Mouse (Mus musculus) forebrain, embryonic 15.5 days (tissue): ENCODE results near the gene Olfr103. TPM values are rescaled to one million over a fixed set of nuclear protein-coding genes. Genes with fewer than 3 reads are reported as not detected.

Experiments
- ATAC-seq: fragments of 200-750 bp; cut with Nextera tagmentation; replicated peaks from 2 replicates; pipeline ENCODE4 v1.8.0; 2017; ENCODE audit warnings: mild to moderate bottlenecking, moderate TSS enrichment, moderate library complexity
- H3K27ac ChIP-seq: fragments of 300-500 bp; sonication (generic); replicated peaks from 2 replicates; pipeline ENCODE4 v1.5.1; 2015; ENCODE audit warnings: mild to moderate bottlenecking, inconsistent platforms
- H3K27me3 ChIP-seq: fragments of 300-500 bp; sonication (generic); 2 replicates; pipeline ENCODE4 v1.6.1; 2015; ENCODE audit warnings: inconsistent platforms
- H3K36me3 ChIP-seq: fragments of 300-500 bp; sonication (generic); 2 replicates; pipeline ENCODE4 v1.6.1; 2015; ENCODE audit warnings: mild to moderate bottlenecking, inconsistent platforms
- H3K4me1 ChIP-seq: fragments of 300-500 bp; sonication (generic); 2 replicates; pipeline ENCODE4 v1.6.1; 2015; ENCODE audit warnings: inconsistent platforms
- H3K4me2 ChIP-seq: fragments of 300-500 bp; sonication (generic); replicated peaks from 2 replicates; pipeline ENCODE4 v1.6.1; 2015; ENCODE audit warnings: mild to moderate bottlenecking, inconsistent platforms
- H3K4me3 ChIP-seq: fragments of 300-500 bp; sonication (generic); 2 replicates; pipeline ENCODE4 v1.5.1; 2015; ENCODE audit warnings: mild to moderate bottlenecking, inconsistent platforms
- H3K9ac ChIP-seq: fragments of 300-500 bp; sonication (generic); replicated peaks from 2 replicates; pipeline ENCODE4 v1.6.1; 2015; ENCODE audit warnings: mild to moderate bottlenecking, inconsistent platforms
- H3K9me3 ChIP-seq: fragments of 300-500 bp; sonication (generic); 2 replicates; pipeline ENCODE4 v1.6.1; 2016; ENCODE audit warnings: inconsistent platforms
- WGBS: fragments of 180-500 bp; shearing (Covaris S2); methylation state at CpG from one replicate; pipeline ENCODE4 v1.1.7; 2015; ENCODE audit warnings: mixed read lengths; 5-methylcytosine and 5-hydroxymethylcytosine counted together
- polyA plus RNA-seq: library from polyadenylated mRNA; unstranded; fragments of >200 nt; fragmentation: Nextera tagmentation; extraction: Ambion mirVana; gene quantifications from 2 replicates; pipeline ENCODE4 v1.2.1, GENCODE M21; 2015

Gene Olfr103
- not detected in 2 replicates for polyA plus RNA-seq

GRCm38 (mm10) chr17:37339598-37339997 lies at the start of gene Olfr103:
Olfr103 (minus strand) TSS chr17:37339698.
- Histone ChIP-seq H3K36me3 (no peaks in the 10 kb centered on the region), H3K27ac (no peak within 1 kb of the TSS), H3K4me1 (no peaks in the 10 kb centered on the region), H3K9ac (no peak within 1 kb of the TSS), H3K27me3 (no peaks in the 10 kb centered on the region), H3K4me3 (no peak within 1 kb of the TSS), H3K4me2 (no peak within 1 kb of the TSS), H3K9me3 (no peaks in the 10 kb centered on the region)
- ATAC-seq: no peak
- 91% methylated on average over 2 of the region's 2 CpGs for WGBS

DNA sequence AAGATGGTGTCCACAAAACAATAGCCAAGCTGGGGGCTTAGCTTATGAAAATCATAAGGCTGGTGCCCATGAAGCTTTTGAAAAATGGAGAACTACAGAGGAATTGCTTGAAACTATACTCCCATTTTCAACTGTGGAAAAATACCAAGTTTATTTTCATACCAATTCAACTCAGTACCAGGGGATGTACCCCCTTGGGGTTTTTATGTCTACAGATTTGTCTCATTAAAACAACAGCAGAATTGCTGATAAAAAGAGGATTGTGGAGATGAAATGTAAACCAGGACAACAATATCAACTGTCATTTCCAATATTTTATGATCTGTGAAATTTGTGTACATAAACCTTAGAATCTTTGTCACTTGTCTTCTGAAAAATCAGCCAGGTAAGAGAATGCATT lies 39.2 kb upstream of the Olfr103 start, which contains the start of gene Olfr105-ps:
Olfr105-ps (plus strand) TSS at position 301 of the 400 bp plus-strand sequence.
- no peak within 1 kb of the TSS for H3K27ac ChIP-seq
- H3K4me1 ChIP-seq: no peaks in the 10 kb centered on the region
- ATAC-seq: no peak
- no peaks in the 10 kb centered on the region for H3K36me3 ChIP-seq
- H3K4me2 ChIP-seq: no peak within 1 kb of the TSS
- H3K4me3 ChIP-seq: no peak within 1 kb of the TSS
- H3K27me3 ChIP-seq: no peaks in the 10 kb centered on the region
- H3K9me3 ChIP-seq: no peaks in the 10 kb centered on the region
- H3K9ac ChIP-seq: no peak within 1 kb of the TSS

- no peaks in the 10 kb centered on the region for H3K4me1 ChIP-seq
- no peak within 1 kb of the TSS for H3K27ac ChIP-seq
These were observed 19.8 kb upstream of the Olfr103 start, which contains the start of gene Olfr104-ps for GRCm38 (mm10) chr17:37359282-37359681. Olfr104-ps (plus strand) TSS chr17:37359582.

DNA sequence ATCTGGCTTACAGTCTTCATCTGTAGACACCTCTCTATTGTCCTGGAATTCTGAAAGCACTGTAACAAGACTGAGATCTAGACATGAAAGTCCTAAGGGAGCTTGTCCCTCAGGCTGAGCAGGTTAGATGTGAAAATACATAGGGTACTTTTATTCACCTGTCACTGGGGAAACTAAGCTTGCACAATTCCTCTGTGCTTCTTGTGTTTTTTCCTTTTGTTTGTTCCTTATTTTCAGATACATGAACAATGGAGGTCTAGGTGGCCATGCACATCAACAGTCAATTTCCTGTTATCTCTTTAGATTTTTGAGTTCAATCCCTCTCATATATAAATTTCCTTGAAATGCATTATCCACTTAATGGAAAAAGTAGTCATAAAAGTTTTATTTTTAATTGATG lies 22.5 kb downstream of the Olfr103 start, which contains the start of gene Olfr102:
Olfr102 (minus strand) TSS at position 101 of the 400 bp plus-strand sequence.
- H3K4me3 ChIP-seq: no peak within 1 kb of the TSS
- H3K36me3 ChIP-seq: no peaks in the 10 kb centered on the region
- no peak within 1 kb of the TSS for H3K27ac ChIP-seq
- H3K27me3 ChIP-seq: no peaks in the 10 kb centered on the region
- H3K4me2 ChIP-seq: no peak within 1 kb of the TSS
- no peak within 1 kb of the TSS for H3K9ac ChIP-seq
- no peaks in the 10 kb centered on the region for H3K9me3 ChIP-seq
- no peaks in the 10 kb centered on the region for H3K4me1 ChIP-seq
- ATAC-seq: no peak

More at GRCm38 (mm10) chr17:37359282-37359681, 19.8 kb upstream of the Olfr103 start, which contains the start of gene Olfr104-ps:
- Histone ChIP-seq H3K4me2 (no peak within 1 kb of the TSS), H3K9ac (no peak within 1 kb of the TSS), H3K4me3 (no peak within 1 kb of the TSS), H3K27me3 (no peaks in the 10 kb centered on the region), H3K36me3 (no peaks in the 10 kb centered on the region), H3K9me3 (no peaks in the 10 kb centered on the region)
- no peak for ATAC-seq

DNA sequence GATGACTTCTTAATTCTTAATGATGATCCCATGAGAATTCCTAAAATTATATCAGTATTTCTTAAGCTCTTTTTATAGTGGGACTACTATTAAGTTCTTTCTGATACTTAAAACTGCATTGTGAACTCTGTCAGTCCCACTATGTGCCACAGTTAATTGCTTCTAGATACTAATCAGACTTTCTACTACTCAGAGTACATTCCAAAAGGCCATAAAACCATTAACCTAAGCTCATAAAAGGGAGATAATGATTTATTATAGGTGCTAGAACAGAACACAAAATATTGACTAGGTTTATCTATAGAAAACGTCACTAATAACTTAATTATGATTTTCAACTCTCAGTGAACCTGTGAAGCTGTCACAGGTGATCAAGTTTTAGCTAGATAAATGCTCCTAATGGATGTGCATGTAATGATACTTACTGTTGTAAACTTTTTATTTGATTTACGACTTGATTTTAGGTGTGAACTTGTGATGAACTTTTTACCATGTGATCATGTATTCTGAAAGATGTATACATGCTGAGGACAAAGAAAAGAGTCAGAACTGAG lies 29.3 kb downstream of the Olfr103 start:
- Histone ChIP-seq H3K27ac (no peak overlapping the region), H3K27me3 (no peaks in the 10 kb centered on the region), H3K9me3 (no peaks in the 10 kb centered on the region), H3K9ac (no peak overlapping the region), H3K4me3 (no peak overlapping the region), H3K4me2 (no peak overlapping the region), H3K4me1 (no peaks in the 10 kb centered on the region), H3K36me3 (no peaks in the 10 kb centered on the region)
- 61% methylated on average over 2 of the region's 2 CpGs for WGBS
- ATAC-seq: no peak

- WGBS: 39% methylated on average over 4 of the region's 4 CpGs
- Histone ChIP-seq H3K27me3 (no peaks in the 10 kb centered on the region), H3K9me3 (no peaks in the 10 kb centered on the region), H3K4me3 (no peak overlapping the region), H3K27ac (no peak overlapping the region), H3K4me1 (no peaks in the 10 kb centered on the region), H3K9ac (no peak overlapping the region), H3K4me2 (no peak overlapping the region), H3K36me3 (no peaks in the 10 kb centered on the region)
- ATAC-seq: no peak
These were observed 31.0 kb downstream of the Olfr103 start for GRCm38 (mm10) chr17:37308483-37308882.

DNA sequence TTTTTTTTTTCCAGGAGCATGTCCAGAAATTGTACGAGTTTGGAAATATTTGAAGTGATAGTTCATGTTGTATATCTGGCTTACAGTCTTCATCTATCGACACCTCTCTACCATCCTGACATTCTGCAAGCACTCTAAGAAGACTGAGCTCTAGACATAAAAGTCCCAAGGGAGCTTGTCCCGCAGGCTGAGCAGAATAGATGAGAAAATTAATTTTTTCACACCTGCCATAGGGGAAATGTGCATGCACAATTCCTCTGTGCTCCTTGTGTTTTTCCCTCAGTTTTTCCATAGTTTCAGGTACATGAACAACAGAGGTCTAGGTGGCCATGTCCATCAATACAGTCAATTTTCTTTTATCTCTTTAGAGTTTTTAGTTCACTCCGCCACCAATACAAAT lies 35.3 kb downstream of the Olfr103 start, which contains the start of gene Olfr101:
Olfr101 (minus strand) TSS at position 101 of the 400 bp plus-strand sequence.
- Histone ChIP-seq H3K4me2 (no peak within 1 kb of the TSS), H3K27ac (no peak within 1 kb of the TSS), H3K9ac (no peak within 1 kb of the TSS), H3K9me3 (no peaks in the 10 kb centered on the region), H3K4me1 (no peaks in the 10 kb centered on the region), H3K36me3 (no peaks in the 10 kb centered on the region), H3K4me3 (no peak within 1 kb of the TSS), H3K27me3 (no peaks in the 10 kb centered on the region)
- no peak for ATAC-seq
- 90% methylated on average over 4 of the region's 4 CpGs for WGBS

Other genes starting within 250 kb of the Olfr103 start
- not detected in 2 replicates for gene Olfr91, start 241.4 kb downstream of the Olfr103 start, polyA plus RNA-seq
- gene Olfr92, start 219.6 kb downstream of the Olfr103 start, polyA plus RNA-seq: not detected in 2 replicates
- not detected in 2 replicates for gene Olfr93, start 178.2 kb downstream of the Olfr103 start, polyA plus RNA-seq
- gene Ubd, start 145.8 kb downstream of the Olfr103 start, polyA plus RNA-seq: not detected in 2 replicates
- gene Olfr94, start 138.7 kb downstream of the Olfr103 start, polyA plus RNA-seq: not detected in 2 replicates
- not detected in 2 replicates for gene Olfr95, start 126.6 kb downstream of the Olfr103 start, polyA plus RNA-seq
- gene Olfr96, start 119.6 kb downstream of the Olfr103 start, polyA plus RNA-seq: not detected in 2 replicates
- gene Olfr97, start 102.4 kb downstream of the Olfr103 start, polyA plus RNA-seq: not detected in 2 replicates
- gene Olfr98, start 75.9 kb downstream of the Olfr103 start, polyA plus RNA-seq: not detected in 2 replicates
- 0.61 and 1.0 TPM in 2 replicates for gene H2-M3, start 69.5 kb downstream of the Olfr103 start, polyA plus RNA-seq
- not detected in 2 replicates for gene Olfr99, start 56.2 kb downstream of the Olfr103 start, polyA plus RNA-seq
- not detected in 2 replicates for gene Olfr101, start 35.4 kb downstream of the Olfr103 start, polyA plus RNA-seq
- not detected in 2 replicates for gene Olfr102, start 22.6 kb downstream of the Olfr103 start, polyA plus RNA-seq
- not detected in 2 replicates for gene Olfr104-ps, start 19.9 kb upstream of the Olfr103 start, polyA plus RNA-seq
- not detected in 2 replicates for gene Olfr105-ps, start 39.3 kb upstream of the Olfr103 start, polyA plus RNA-seq
- gene Olfr106-ps, start 50.7 kb upstream of the Olfr103 start, polyA plus RNA-seq: not detected in 2 replicates
- not detected in 2 replicates for gene Olfr107, start 59.5 kb upstream of the Olfr103 start, polyA plus RNA-seq
- gene Olfr108, start 105.8 kb upstream of the Olfr103 start, polyA plus RNA-seq: not detected in 2 replicates
- not detected in 2 replicates for gene Olfr109, start 119.2 kb upstream of the Olfr103 start, polyA plus RNA-seq
- gene H2-M2, start 143.9 kb upstream of the Olfr103 start, polyA plus RNA-seq: not detected in 2 replicates
- not detected in 2 replicates for gene Olfr110, start 152.8 kb upstream of the Olfr103 start, polyA plus RNA-seq
- gene Olfr111, start 168.3 kb upstream of the Olfr103 start, polyA plus RNA-seq: not detected in 2 replicates
- not detected in 2 replicates for gene Olfr112, start 229.8 kb upstream of the Olfr103 start, polyA plus RNA-seq
- not detected in 2 replicates for gene Olfr113, start 238.0 kb upstream of the Olfr103 start, polyA plus RNA-seq